Mouse (Mus musculus) embryonic facial prominence, embryonic 15.5 days (tissue): Measurements from ENCODE around the gene Eppin. TPM values are rescaled to one million over a fixed set of nuclear protein-coding genes. Genes with fewer than 3 reads are reported as not detected.
A peak's percentile ranks its signal among the peaks of the same experiment; 100 is the strongest.

Experiments
- ATAC-seq: fragments of 200-750 bp; cut with Nextera tagmentation; 2 replicates; pipeline ENCODE4 v1.8.0; 2017; ENCODE audit warnings: low read depth, moderate TSS enrichment; ENCODE audit not compliant: insufficient number of reproducible peaks, low FRiP score, low TSS enrichment
- H3K27ac ChIP-seq: fragments of 300-500 bp; sonication (generic); replicated peaks from 2 replicates; pipeline ENCODE4 v1.5.1; 2015; ENCODE audit warnings: mild to moderate bottlenecking, inconsistent platforms
- H3K27me3 ChIP-seq: fragments of 300-500 bp; sonication (generic); 2 replicates; pipeline ENCODE4 v1.6.1; 2015; ENCODE audit warnings: inconsistent platforms
- H3K36me3 ChIP-seq: fragments of 300-500 bp; sonication (generic); 2 replicates; pipeline ENCODE4 v1.6.1; 2015; ENCODE audit warnings: mild to moderate bottlenecking, inconsistent platforms
- H3K4me1 ChIP-seq: fragments of 300-500 bp; sonication (generic); 2 replicates; pipeline ENCODE4 v1.6.1; 2015; ENCODE audit warnings: inconsistent platforms
- H3K4me2 ChIP-seq: fragments of 300-500 bp; sonication (generic); replicated peaks from 2 replicates; pipeline ENCODE4 v1.6.1; 2015; ENCODE audit warnings: mild to moderate bottlenecking, inconsistent platforms
- H3K4me3 ChIP-seq: fragments of 300-500 bp; sonication (generic); replicated peaks from 2 replicates; pipeline ENCODE4 v1.5.1; 2015; ENCODE audit warnings: mild to moderate bottlenecking, inconsistent platforms
- H3K9ac ChIP-seq: fragments of 300-500 bp; sonication (generic); 2 replicates; pipeline ENCODE4 v1.6.1; 2015; ENCODE audit warnings: inconsistent platforms
- H3K9me3 ChIP-seq: fragments of 300-500 bp; sonication (generic); replicated peaks from 2 replicates; pipeline ENCODE4 v1.6.1; 2016; ENCODE audit warnings: inconsistent platforms
- WGBS: fragments of 180-500 bp; shearing (Covaris S2); methylation state at CpG from one replicate; pipeline ENCODE4 v1.1.7; 2015; 5-methylcytosine and 5-hydroxymethylcytosine counted together
- polyA plus RNA-seq: library from polyadenylated mRNA; unstranded; fragments of >200 nt; fragmentation: Nextera tagmentation; extraction: Ambion mirVana; gene quantifications from 2 replicates; pipeline ENCODE4 v1.2.1, GENCODE M21; 2015

Eppin gene
- polyA plus RNA-seq, 1 experiment from 2014 or later, result not detected

DNA sequence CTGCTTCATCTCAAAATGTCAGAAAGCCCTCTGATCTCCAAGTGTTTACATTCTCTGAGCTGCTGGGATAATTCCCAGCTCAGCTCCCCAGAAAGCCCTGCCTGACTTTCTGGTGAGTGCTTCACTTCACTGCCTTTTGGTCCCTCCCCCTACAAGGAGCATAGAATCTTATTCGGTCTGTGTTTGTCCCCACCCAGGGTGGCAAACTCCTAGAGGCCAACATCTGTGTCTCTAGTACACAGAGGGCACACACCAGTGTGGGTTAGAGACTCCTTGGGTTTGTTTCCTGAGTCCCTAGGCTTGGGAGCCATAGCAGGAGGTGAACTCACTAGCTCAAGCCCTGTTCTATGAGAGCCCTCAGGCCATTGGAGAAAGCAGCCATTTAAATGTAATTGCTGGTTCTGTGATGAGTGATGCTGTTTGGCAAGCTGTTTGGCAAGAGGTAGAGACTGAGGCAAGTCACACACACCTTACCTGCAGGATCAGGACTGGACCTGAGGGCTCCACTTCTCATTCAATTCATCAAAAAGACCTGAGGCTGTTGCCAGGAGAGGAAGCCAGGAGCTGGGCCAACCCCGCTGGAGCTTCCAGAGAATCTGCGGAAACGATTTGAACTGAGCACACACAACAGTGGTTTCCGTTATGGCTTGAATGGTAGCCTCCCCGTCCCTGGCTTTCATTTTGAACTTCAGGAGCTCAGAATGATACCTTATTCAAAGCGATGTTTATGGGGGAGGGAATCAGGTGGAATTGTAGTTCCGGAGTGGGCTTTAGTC is 52.6 kb downstream of the Eppin start:
- H3K4me1 ChIP-seq, result peaks cover 14% of the 10 kb centered on the region
- peak overlapping the region; percentile 21; the same call in 1 of the 2 replicates for H3K4me2 ChIP-seq
- H3K9me3 ChIP-seq, result no peaks in the 10 kb centered on the region
- no peak overlapping the region; the same call in 1 of the 2 replicates for H3K27ac ChIP-seq
- no peak; the same call in none of the 2 replicates for ATAC-seq
- 22% methylated on average over 8 of the region's 8 CpGs for WGBS
- no peak overlapping the region for H3K4me3 ChIP-seq
- peaks cover 4% of the 10 kb centered on the region; the same call in 1 of the 2 replicates for H3K27me3 ChIP-seq
- H3K9ac ChIP-seq, result no peak overlapping the region
- H3K36me3 ChIP-seq, result no peaks in the 10 kb centered on the region

Other genes starting within 250 kb of the Eppin start
- 9.9 and 14.5 TPM in 2 replicates for gene Slpi, start 204.5 kb downstream of the Eppin start, polyA plus RNA-seq
- gene Rbpjl, start 190.5 kb downstream of the Eppin start, polyA plus RNA-seq, result 0.50 and 0.98 TPM in 2 replicates
- gene Matn4, start 188.4 kb downstream of the Eppin start, polyA plus RNA-seq, result 33.4 and 58.2 TPM in 2 replicates
- gene Sdc4, start 149.7 kb downstream of the Eppin start, polyA plus RNA-seq, result 113 and 114 TPM in 2 replicates
- 66.3 and 67.8 TPM in 2 replicates for gene Sys1, start 136.6 kb downstream of the Eppin start, polyA plus RNA-seq
- 12.2 and 12.5 TPM in 2 replicates for gene Gm20458, start 132.6 kb downstream of the Eppin start, polyA plus RNA-seq
- not detected in 2 replicates for gene Trp53tg5, start 119.9 kb downstream of the Eppin start, polyA plus RNA-seq
- gene Dbndd2, start 107.5 kb downstream of the Eppin start, polyA plus RNA-seq, result 8.4 and 10.3 TPM in 2 replicates
- gene Pigt, start 96.1 kb downstream of the Eppin start, polyA plus RNA-seq, result 63.0 and 70.5 TPM in 2 replicates
- gene Wfdc2, start 31.2 kb downstream of the Eppin start, polyA plus RNA-seq, result 47.5 and 73.4 TPM in 2 replicates
- gene Spint3, start 20.1 kb downstream of the Eppin start, polyA plus RNA-seq, result not detected in 2 replicates
- 0.22 and 0.27 TPM in 2 replicates for gene Wfdc6a, start 8.1 kb downstream of the Eppin start, polyA plus RNA-seq
- not detected in 2 replicates for gene Wfdc6b, start 19.9 kb upstream of the Eppin start, polyA plus RNA-seq
- gene Wfdc8, start 20.0 kb upstream of the Eppin start, polyA plus RNA-seq, result not detected in 2 replicates
- gene Wfdc16, start 45.2 kb upstream of the Eppin start, polyA plus RNA-seq, result not detected in 2 replicates
- 1.5 and 2.8 TPM in 2 replicates for gene Wfdc10, start 62.5 kb upstream of the Eppin start, polyA plus RNA-seq
- gene Wfdc9, start 63.0 kb upstream of the Eppin start, polyA plus RNA-seq, result not detected in 2 replicates
- not detected in 2 replicates for gene Wfdc11, start 80.5 kb upstream of the Eppin start, polyA plus RNA-seq
- gene Wfdc13, start 91.5 kb upstream of the Eppin start, polyA plus RNA-seq, result 0.16 and 0.71 TPM in 2 replicates
- not detected in 2 replicates for gene Spint4, start 104.9 kb upstream of the Eppin start, polyA plus RNA-seq
- not detected in 2 replicates for gene Spint5, start 121.7 kb upstream of the Eppin start, polyA plus RNA-seq
- gene Wfdc3, start 152.3 kb upstream of the Eppin start, polyA plus RNA-seq, result 2.2 and 3.2 TPM in 2 replicates
- 66.3 and 67.5 TPM in 2 replicates for gene Dnttip1, start 152.4 kb upstream of the Eppin start, polyA plus RNA-seq
- 297 and 302 TPM in 2 replicates for gene Ube2c, start 176.3 kb upstream of the Eppin start, polyA plus RNA-seq
- gene Tnnc2, start 186.4 kb upstream of the Eppin start, polyA plus RNA-seq, result 383 and 528 TPM in 2 replicates
- gene Snx21, start 192.2 kb upstream of the Eppin start, polyA plus RNA-seq, result 37.1 and 37.3 TPM in 2 replicates
- gene Acot8, start 211.3 kb upstream of the Eppin start, polyA plus RNA-seq, result 20.7 and 20.9 TPM in 2 replicates
- 7.3 and 7.6 TPM in 2 replicates for gene Zswim3, start 211.5 kb upstream of the Eppin start, polyA plus RNA-seq
- 18.2 and 20.1 TPM in 2 replicates for gene Zswim1, start 229.1 kb upstream of the Eppin start, polyA plus RNA-seq
- not detected in 2 replicates for gene Spata25, start 234.9 kb upstream of the Eppin start, polyA plus RNA-seq
- gene Ctsa, start 239.3 kb upstream of the Eppin start, polyA plus RNA-seq, result 174 and 175 TPM in 2 replicates
- gene Neurl2, start 239.9 kb upstream of the Eppin start, polyA plus RNA-seq, result 8.5 and 9.0 TPM in 2 replicates